Mouse (Mus musculus) limb, embryonic 14.5 days (tissue): Measurements from ENCODE around the gene Lactbl1. TPM values are rescaled to one million over a fixed set of nuclear protein-coding genes. Genes with fewer than 3 reads are reported as not detected.

Experiments used
- ATAC-seq: fragments of 200-750 bp; cut with Nextera tagmentation; 2 replicates; pipeline ENCODE4 v1.8.0; 2017; ENCODE audit warnings: low read depth, moderate number of reproducible peaks, moderate TSS enrichment; ENCODE audit not compliant: low FRiP score
- DNase-seq: peaks from one replicate; pipeline ENCODE4 v3.0.0-alpha.2; 2015; ENCODE audit warnings: low spot score
- H3K27ac ChIP-seq: fragments of 300-500 bp; sonication (generic); replicated peaks from 2 replicates; pipeline ENCODE4 v1.5.1; 2014; ENCODE audit warnings: low read depth, mild to moderate bottlenecking, low read length, moderate library complexity, mixed read lengths
- H3K27me3 ChIP-seq: fragments of 300-500 bp; sonication (generic); 2 replicates; pipeline ENCODE4 v1.6.1; 2014; ENCODE audit warnings: low read length, mixed read lengths; ENCODE audit not compliant: control insufficient read depth, insufficient read depth
- H3K36me3 ChIP-seq: fragments of 300-500 bp; sonication (generic); 2 replicates; pipeline ENCODE4 v1.6.1; 2014; ENCODE audit warnings: mild to moderate bottlenecking, low read length, moderate library complexity, mixed read lengths; ENCODE audit not compliant: control insufficient read depth, insufficient read depth
- H3K4me1 ChIP-seq: fragments of 300-500 bp; sonication (generic); 2 replicates; pipeline ENCODE4 v1.6.1; 2014; ENCODE audit warnings: antibody characterized with exemption, low read length, mixed read lengths; ENCODE audit not compliant: control insufficient read depth, insufficient read depth
- H3K4me2 ChIP-seq: fragments of 300-500 bp; sonication (generic); replicated peaks from 2 replicates; pipeline ENCODE4 v1.6.1; 2014; ENCODE audit warnings: low read depth, mild to moderate bottlenecking, low read length, moderate library complexity; ENCODE audit not compliant: severe bottlenecking
- H3K4me3 ChIP-seq: fragments of 300-500 bp; sonication (generic); replicated peaks from 2 replicates; pipeline ENCODE4 v1.5.1; 2014; ENCODE audit warnings: low read length
- H3K9ac ChIP-seq: fragments of 300-500 bp; sonication (generic); 2 replicates; pipeline ENCODE4 v1.6.1; 2014; ENCODE audit warnings: mild to moderate bottlenecking, low read depth, low read length, moderate library complexity; ENCODE audit not compliant: severe bottlenecking
- H3K9me3 ChIP-seq: fragments of 300-500 bp; sonication (generic); 2 replicates; pipeline ENCODE4 v1.6.1; 2016; ENCODE audit warnings: low read length; ENCODE audit not compliant: control insufficient read depth
- POLR2A ChIP-seq: fragments of 200-500 bp; IDR thresholded peaks from 2 replicates; pipeline ENCODE4 v1.8.0; 2012; ENCODE audit warnings: inconsistent platforms, mild to moderate bottlenecking, moderate library complexity, borderline replicate concordance; ENCODE audit not compliant: insufficient read depth, insufficient read length; ENCODE audit errors: extremely low read depth
- WGBS: fragments of 180-500 bp; shearing (Covaris S2); extraction: QIAGEN DNeasy Blood & Tissue Kit; methylation state at CpG from one replicate; pipeline ENCODE4 v1.1.7; 2014; 5-methylcytosine and 5-hydroxymethylcytosine counted together
- polyA plus RNA-seq, 2 experiments: library from polyadenylated mRNA; depleted of rRNA in 1 of 2; stranded (reverse) in 1 of 2; unstranded in 1 of 2; fragments of >200 nt; fragmentation: Nextera tagmentation in 1 of 2; extraction: Ambion mirVana in 1 of 2; gene quantifications; 2 replicates each; pipeline versions ENCODE4 v1.2.1 to v1.2.3; 2012 to 2014

Lactbl1 gene
- polyA plus RNA-seq, 2 experiments = 0.09 TPM; not detected in 1

DNA sequence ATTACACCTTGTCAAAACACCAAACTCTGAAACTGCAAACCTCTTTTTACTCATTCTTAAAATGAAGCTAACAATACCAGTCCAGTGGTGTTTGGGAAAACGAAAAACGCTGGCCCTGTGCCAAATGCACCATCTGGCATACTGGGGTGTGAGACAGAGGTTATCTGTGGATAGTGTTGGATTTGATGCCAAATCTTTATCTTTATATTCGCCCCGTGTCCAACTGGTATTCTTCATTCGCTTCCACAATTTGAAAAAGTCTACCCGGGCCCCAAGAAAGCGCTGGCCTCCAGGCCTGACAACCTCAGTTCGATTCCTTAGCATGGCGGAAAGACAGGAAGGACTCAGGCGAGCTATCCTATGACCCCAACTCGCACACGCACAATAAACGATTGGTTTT, 20.9 kb upstream of the Lactbl1 start:
- Histone ChIP-seq H3K4me3 (peak overlapping the region; percentile 96), H3K4me1 (peaks cover 10% of the 10 kb centered on the region), H3K9ac (peak overlapping the region; percentile 99), H3K4me2 (peak overlapping the region; percentile 57), H3K27me3 (no peaks in the 10 kb centered on the region), H3K36me3 (no peaks in the 10 kb centered on the region), H3K27ac (no peak overlapping the region), H3K9me3 (no peaks in the 10 kb centered on the region)
- WGBS = under 1% methylated on average over 13 of the region's 13 CpGs
- ATAC-seq (no peak), DNase-seq (peak; percentile 79)
- no peak for TF ChIP-seq POLR2A

DNA sequence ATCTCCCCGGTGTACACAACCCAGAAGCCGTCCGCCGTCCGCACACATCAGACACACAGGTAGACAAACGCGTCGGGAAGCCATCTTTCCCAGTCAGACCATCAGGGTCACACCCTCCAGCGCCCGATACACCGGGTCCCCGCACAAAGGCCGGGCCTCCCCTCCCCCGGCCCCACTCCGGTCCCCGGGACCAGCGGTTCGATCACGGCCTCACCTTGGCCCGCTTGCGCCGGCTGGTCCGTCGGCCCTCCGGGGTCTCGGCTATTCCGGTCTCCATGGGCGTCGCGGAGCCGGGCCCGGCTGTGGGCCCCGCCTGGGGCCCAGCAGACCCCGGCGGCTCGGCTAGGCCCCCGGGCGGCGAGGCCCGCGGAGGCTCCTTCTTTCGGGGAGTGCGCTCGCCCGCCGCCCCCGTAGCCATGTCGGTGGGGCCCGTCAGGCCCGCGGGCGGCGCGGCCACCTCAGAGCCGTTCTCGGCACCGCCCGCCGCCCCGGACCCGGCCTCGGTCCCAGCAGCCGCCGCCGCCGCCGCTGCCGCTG, 20.3 kb upstream of the Lactbl1 start:
- Histone ChIP-seq H3K27me3 (no peaks in the 10 kb centered on the region), H3K36me3 (no peaks in the 10 kb centered on the region), H3K27ac (peak overlapping the region; percentile 93), H3K9ac (peak overlapping the region; percentile 99), H3K4me2 (peak overlapping the region; percentile 57; the same call in 1 of the 2 replicates), H3K4me3 (peak overlapping the region; percentile 96), H3K4me1 (peaks cover 10% of the 10 kb centered on the region), H3K9me3 (no peaks in the 10 kb centered on the region)
- DNase-seq (peak; percentile 25), ATAC-seq (peak; percentile 45)
- TF ChIP-seq POLR2A = no peak
- under 1% methylated on average over 38 of the region's 68 CpGs for WGBS

DNA sequence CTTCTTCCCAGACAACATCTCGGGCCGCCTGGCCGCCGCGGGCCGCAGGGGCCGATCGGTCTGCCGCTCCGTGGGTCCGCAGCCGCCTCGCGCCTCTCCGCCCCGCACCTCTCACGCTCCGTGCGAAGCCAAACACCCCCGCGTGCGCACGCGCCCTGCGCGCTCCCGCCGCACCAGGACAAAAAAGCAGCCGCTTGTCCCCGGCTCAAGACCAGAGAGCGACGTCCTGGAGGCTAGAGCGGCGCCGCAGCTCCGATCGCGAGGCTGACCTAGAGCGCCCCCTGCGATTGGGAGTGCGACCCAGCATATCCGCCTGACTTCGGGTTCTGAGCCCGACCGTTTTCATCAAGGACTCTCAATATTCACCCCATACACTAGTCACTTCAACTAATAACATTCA, 19.9 kb upstream of the Lactbl1 start, which contains the start of gene Kdm1a:
Gene Kdm1a (minus strand): TSS at position 156 of the 400 bp plus-strand sequence.
- no peaks in the 10 kb centered on the region for H3K27me3 ChIP-seq
- 0% methylated on average over 20 of the region's 45 CpGs for WGBS
- peak within 1 kb of the TSS; percentile 57 for H3K4me2 ChIP-seq
- DNase-seq = peak; percentile 90
- H3K27ac ChIP-seq = peak within 1 kb of the TSS; percentile 93
- no peaks in the 10 kb centered on the region for H3K36me3 ChIP-seq
- H3K4me3 ChIP-seq = peak within 1 kb of the TSS; percentile 96
- peak within 1 kb of the TSS; percentile 99 for H3K9ac ChIP-seq
- TF ChIP-seq POLR2A = peak; percentile 91; the same call in 1 of the 2 replicates
- H3K9me3 ChIP-seq = no peaks in the 10 kb centered on the region
- peaks cover 10% of the 10 kb centered on the region for H3K4me1 ChIP-seq
- ATAC-seq = peak; percentile 88

DNA sequence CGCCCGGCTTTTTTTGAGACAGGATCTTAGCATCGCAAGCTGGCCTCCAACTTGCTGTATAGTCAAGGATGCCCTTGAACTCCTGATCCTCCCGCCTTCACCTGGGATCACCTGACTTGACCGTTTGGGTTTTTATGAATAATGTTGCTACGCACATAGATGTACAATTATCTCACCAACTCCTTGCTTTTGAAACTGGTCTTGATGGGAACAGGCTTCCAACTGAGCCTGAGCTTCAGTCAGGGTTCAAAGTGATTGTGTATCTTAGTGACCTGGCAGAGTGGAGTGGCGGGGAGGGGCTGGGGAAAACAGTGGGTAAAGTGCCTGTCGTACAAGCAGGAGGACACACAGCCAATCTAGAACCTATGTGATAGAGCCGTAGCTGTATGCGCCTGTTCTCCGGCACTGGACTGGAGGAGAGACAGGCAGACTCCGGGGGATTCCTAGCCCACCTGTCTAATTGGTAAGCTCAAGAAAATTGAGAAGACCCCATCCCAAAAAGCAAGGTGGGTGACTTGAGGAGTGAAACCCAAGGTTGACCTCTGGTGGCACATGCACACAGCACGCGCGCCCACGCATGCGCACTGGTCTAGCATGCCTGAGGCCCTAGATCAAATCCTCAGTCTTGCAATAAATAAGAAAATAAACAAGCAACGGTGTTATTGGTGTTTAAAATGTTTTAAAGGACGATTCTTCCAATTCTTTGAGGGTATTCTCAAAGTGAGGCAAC, 16.5 kb upstream of the Lactbl1 start:
- WGBS = 91% methylated on average over 19 of the region's 19 CpGs
- Histone ChIP-seq H3K27ac (no peak overlapping the region), H3K27me3 (no peaks in the 10 kb centered on the region), H3K4me2 (no peak overlapping the region), H3K4me1 (peaks cover 4% of the 10 kb centered on the region; the same call in 1 of the 2 replicates), H3K9ac (no peak overlapping the region), H3K4me3 (no peak overlapping the region), H3K9me3 (no peaks in the 10 kb centered on the region), H3K36me3 (no peaks in the 10 kb centered on the region)
- ATAC-seq (no peak), DNase-seq (no peak)
- no peak for TF ChIP-seq POLR2A

DNA sequence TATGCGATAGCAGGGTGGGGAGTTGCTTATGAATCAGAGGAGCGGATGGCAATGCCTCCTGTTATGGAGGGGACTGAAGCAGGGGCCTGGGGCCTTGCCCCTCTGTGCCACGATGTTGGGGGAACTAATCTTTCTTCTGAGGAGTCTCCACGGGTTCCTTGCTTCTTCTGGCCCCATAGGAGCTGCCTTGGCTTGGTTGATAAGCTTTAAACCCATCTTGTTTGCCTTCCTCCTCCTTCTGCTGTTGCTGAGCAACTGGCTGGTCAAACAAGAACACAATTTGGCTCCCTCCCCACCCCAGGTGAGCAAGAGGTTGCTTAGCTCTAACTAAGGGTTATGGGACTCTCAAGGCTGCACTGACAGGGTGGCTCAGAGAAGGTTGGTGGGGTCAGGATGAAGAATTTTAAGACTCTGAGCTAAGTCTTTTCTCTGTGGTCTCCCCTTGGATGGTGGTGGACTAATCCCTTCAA, 12.0 kb upstream of the Lactbl1 start, which contains the start of gene Tex46:
Gene Tex46 (plus strand): TSS at position 51 of the 470 bp plus-strand sequence.
- no peak for ATAC-seq
- no peaks in the 10 kb centered on the region for H3K36me3 ChIP-seq

More for the DNA sequence above, 12.0 kb upstream of the Lactbl1 start, which contains the start of gene Tex46:
- Histone ChIP-seq H3K9ac (no peak within 1 kb of the TSS), H3K4me1 (no peaks in the 10 kb centered on the region), H3K4me3 (no peak within 1 kb of the TSS), H3K27ac (no peak within 1 kb of the TSS), H3K27me3 (no peaks in the 10 kb centered on the region), H3K4me2 (no peak within 1 kb of the TSS), H3K9me3 (no peaks in the 10 kb centered on the region)
- WGBS = 54% methylated on average over 4 of the region's 4 CpGs
- TF ChIP-seq POLR2A = no peak
- no peak for DNase-seq
